Mouse (Mus musculus) MEL (cell line): Measurements from ENCODE around the gene Olfr1392.

Experiments used
- BHLHE40 ChIP-seq: IDR thresholded peaks from 2 replicates; pipeline ENCODE4 v1.6.1; 2012; ENCODE audit warnings: low read depth, mild to moderate bottlenecking, inconsistent platforms, low read length, improper control_type of control experiment, borderline replicate concordance
- CHD2 ChIP-seq: IDR thresholded peaks from 2 replicates; pipeline ENCODE4 v1.6.1; 2011; ENCODE audit warnings: low read length, improper control_type of control experiment
- CTCF ChIP-seq, 3 experiments: IDR thresholded peaks in 2 of 3; conservative IDR thresholded peaks in 1 of 3; 2 replicates each; pipeline ENCODE4 v1.5.1; 2011 to 2012; ENCODE audit warnings: low read length in 3 of 3, low read depth in 2 of 3, mild to moderate bottlenecking in 2 of 3, improper control_type of control experiment in 1 of 3, inconsistent platforms in 1 of 3, mixed read lengths in 1 of 3, moderate library complexity in 1 of 3; ENCODE audit not compliant: control insufficient read depth in 1 of 3, insufficient read depth in 1 of 3, poor library complexity in 1 of 3, severe bottlenecking in 1 of 3
- ELF1 ChIP-seq: IDR thresholded peaks from 2 replicates; pipeline ENCODE4 v1.6.1; 2014; ENCODE audit warnings: low read depth, mild to moderate bottlenecking, inconsistent platforms, low read length, improper control_type of control experiment, moderate library complexity
- EP300 ChIP-seq, 2 experiments: IDR thresholded peaks; 2 replicates each; pipeline ENCODE4 v1.6.1; 2011; ENCODE audit warnings: improper control_type of control experiment in 2 of 2, low read length in 2 of 2, low read depth in 1 of 2, mild to moderate bottlenecking in 1 of 2
- ETS1 ChIP-seq: IDR thresholded peaks from 2 replicates; pipeline ENCODE4 v1.6.1; 2012; ENCODE audit warnings: low read depth, mild to moderate bottlenecking, inconsistent platforms, low read length, improper control_type of control experiment, moderate library complexity
- GATA1 ChIP-seq: IDR thresholded peaks from 2 replicates; pipeline ENCODE4 v1.6.1; 2011; ENCODE audit warnings: low read depth, low read length, improper control_type of control experiment
- JUND ChIP-seq: IDR thresholded peaks from 2 replicates; pipeline ENCODE4 v1.6.1; 2011; ENCODE audit warnings: low read depth, mild to moderate bottlenecking, improper control_type of control experiment, low read length
- MAZ ChIP-seq: IDR thresholded peaks from 2 replicates; pipeline ENCODE4 v1.6.1; 2012; ENCODE audit warnings: low read depth, mild to moderate bottlenecking, inconsistent platforms, low read length, improper control_type of control experiment
- MYC ChIP-seq: IDR thresholded peaks from 2 replicates; pipeline ENCODE4 v1.6.1; 2011; ENCODE audit warnings: low read depth, mild to moderate bottlenecking, low read length, improper control_type of control experiment, moderate library complexity
- NELFE ChIP-seq: IDR thresholded peaks from 2 replicates; pipeline ENCODE4 v1.6.1; 2011; ENCODE audit warnings: low read depth, low read length, improper control_type of control experiment
- NRF1 ChIP-seq: IDR thresholded peaks from 2 replicates; pipeline ENCODE4 v1.6.1; 2014; ENCODE audit warnings: low read depth, mild to moderate bottlenecking, inconsistent platforms, low read length, improper control_type of control experiment, moderate library complexity; ENCODE audit not compliant: poor library complexity, insufficient read depth, severe bottlenecking
- POLR2A ChIP-seq, 2 experiments: IDR thresholded peaks; 2 replicates each; pipeline ENCODE4 v1.6.1; 2011 to 2012; ENCODE audit warnings: low read length in 2 of 2, mild to moderate bottlenecking in 2 of 2, control low read depth in 1 of 2, improper control_type of control experiment in 1 of 2, low read depth in 1 of 2, moderate library complexity in 1 of 2; ENCODE audit not compliant: control insufficient read depth in 1 of 2, insufficient read depth in 1 of 2, poor library complexity in 1 of 2
- USF1 ChIP-seq: IDR thresholded peaks from 2 replicates; pipeline ENCODE4 v1.6.1; 2014; ENCODE audit warnings: low read depth, mild to moderate bottlenecking, inconsistent platforms, low read length, improper control_type of control experiment, moderate library complexity

- TF ChIP-seq EP300 (IDR thresholded peaks at IDR 0.05; ENCODE audit: low read depth in 1 of 2, low read length in 2 of 2) (no peak), ETS1 (no peak), GATA1 (no peak), CHD2 (no peak), MAZ (no peak), CTCF (IDR thresholded peaks at IDR 0.05 in 2 of 3, conservative IDR thresholded peaks at IDR 0.05 in 1 of 3; ENCODE audit: control insufficient read depth in 1 of 3, insufficient read depth in 1 of 3, low read depth in 2 of 3, low read length in 3 of 3, poor library complexity in 1 of 3, severe bottlenecking in 1 of 3) (no peak), POLR2A (IDR thresholded peaks at IDR 0.05; ENCODE audit: control insufficient read depth in 1 of 2, insufficient read depth in 1 of 2, low read depth in 1 of 2, low read length in 2 of 2, poor library complexity in 1 of 2) (no peak), NELFE (no peak), USF1 (no peak), ELF1 (no peak), NRF1 (no peak), BHLHE40 (no peak), JUND (no peak), MYC (no peak)
Observed at GRCm38 (mm10) chr11:49287251-49287650, 2.2 kb downstream of the Olfr1392 start.
